Mouse (Mus musculus) spleen, adult 2 months (tissue): ENCODE data around the gene Vps54. TPM values are rescaled to one million over a fixed set of nuclear protein-coding genes. Genes with fewer than 3 reads are reported as not detected.

Source experiments
- DNase-seq, 2 experiments: peaks; one replicate each; pipeline versions ENCODE4 v3.0.0 to v3.0.0-alpha.2; 2012 to 2021; ENCODE audit warnings: low spot score in 2 of 2, low read depth in 1 of 2
- H3K27ac ChIP-seq: fragments of 200-500 bp; 2 replicates; pipeline ENCODE4 v1.5.1; 2012; ENCODE audit warnings: low read length, inconsistent platforms; ENCODE audit not compliant: insufficient read depth
- H3K27me3 ChIP-seq: fragments of 200-500 bp; 2 replicates; pipeline ENCODE4 v1.6.1; 2012; ENCODE audit warnings: mild to moderate bottlenecking, moderate library complexity, low read length, inconsistent platforms; ENCODE audit not compliant: control insufficient read depth, insufficient read depth
- H3K36me3 ChIP-seq: fragments of 200-500 bp; 2 replicates; pipeline ENCODE4 v1.6.1; 2012; ENCODE audit warnings: mild to moderate bottlenecking, low read length, inconsistent platforms; ENCODE audit not compliant: control insufficient read depth, insufficient read depth
- H3K4me1 ChIP-seq: fragments of 200-500 bp; 2 replicates; pipeline ENCODE4 v1.6.1; 2011; ENCODE audit warnings: inconsistent platforms; ENCODE audit not compliant: control insufficient read depth, insufficient read depth, insufficient read length
- H3K4me3 ChIP-seq: fragments of 200-500 bp; 2 replicates; pipeline ENCODE4 v1.5.1; 2011; ENCODE audit warnings: mild to moderate bottlenecking, inconsistent platforms; ENCODE audit not compliant: insufficient read depth, insufficient read length; ENCODE audit errors: extremely low read depth
- CTCF ChIP-seq: fragments of 200-500 bp; IDR thresholded peaks from 2 replicates; pipeline ENCODE4 v1.5.1; 2011; ENCODE audit warnings: mild to moderate bottlenecking, inconsistent platforms; ENCODE audit not compliant: insufficient read depth, insufficient read length, insufficient replicate concordance; ENCODE audit errors: extremely low read depth
- POLR2A ChIP-seq: fragments of 200-500 bp; IDR thresholded peaks from 2 replicates; pipeline ENCODE4 v1.6.1; 2011; ENCODE audit warnings: low read depth, low read length, inconsistent platforms
- WGBS: fragments of 180-500 bp; shearing (Covaris S2); methylation state at CpG from one replicate; pipeline ENCODE4 v1.1.7; 2018; 5-methylcytosine and 5-hydroxymethylcytosine counted together
- polyA plus RNA-seq: library from polyadenylated mRNA; depleted of rRNA; stranded (reverse); fragments of >200 nt; gene quantifications from 2 replicates; pipeline ENCODE4 v1.2.3, GENCODE M21; 2012

Gene Vps54
- polyA plus RNA-seq, 1 experiment: 7.0 TPM

GRCm38 (mm10) chr11:21309516-21309915 is 70.4 kb downstream of the Vps54 start:
- Histone ChIP-seq H3K36me3 (peaks cover 23% of the 10 kb centered on the region), H3K27ac (no peak overlapping the region), H3K4me1 (no peaks in the 10 kb centered on the region; the same call in 1 of the 2 replicates), H3K4me3 (no peak overlapping the region), H3K27me3 (no peaks in the 10 kb centered on the region)
- no peak for TF ChIP-seq POLR2A
- no peak for TF ChIP-seq CTCF
- WGBS: 93% methylated on average over 6 of the region's 6 CpGs
- DNase-seq: no peak

- Histone ChIP-seq H3K4me3 (no peak overlapping the region), H3K4me1 (no peaks in the 10 kb centered on the region; the same call in 1 of the 2 replicates), H3K36me3 (peaks cover 17% of the 10 kb centered on the region; the same call in 1 of the 2 replicates), H3K27me3 (no peaks in the 10 kb centered on the region), H3K27ac (no peak overlapping the region)
- WGBS: 75% methylated on average over 9 of the region's 9 CpGs
- DNase-seq: no peak
- TF ChIP-seq POLR2A (no peak), CTCF (no peak)
These were observed 75.0 kb downstream of the Vps54 start for GRCm38 (mm10) chr11:21313922-21314657.

DNA sequence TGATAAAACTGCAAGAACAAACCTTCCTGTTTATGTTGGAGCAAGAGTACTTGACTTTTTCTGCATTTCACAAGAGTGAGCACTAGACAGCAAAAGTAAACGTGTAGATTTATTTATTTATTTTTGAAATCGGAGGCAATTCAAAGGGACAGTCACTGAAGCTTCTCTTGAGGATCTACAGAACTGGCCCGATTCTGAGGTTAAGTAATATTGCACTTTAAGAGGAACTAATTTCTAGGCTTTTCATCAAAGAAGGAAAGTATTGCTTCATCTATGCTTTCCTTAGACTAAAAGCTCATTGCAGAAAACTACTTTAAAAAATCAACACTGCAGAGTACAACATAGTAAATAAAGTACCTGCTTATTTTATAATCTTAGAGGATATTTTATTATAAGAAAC is 82.5 kb downstream of the Vps54 start:
- TF ChIP-seq CTCF (no peak), POLR2A (no peak)
- Histone ChIP-seq H3K27me3 (no peaks in the 10 kb centered on the region), H3K36me3 (peaks cover 8% of the 10 kb centered on the region), H3K4me3 (no peak overlapping the region), H3K4me1 (no peaks in the 10 kb centered on the region), H3K27ac (no peak overlapping the region)
- DNase-seq: no peak
- WGBS: 73% methylated on average over 3 of the region's 3 CpGs

DNA sequence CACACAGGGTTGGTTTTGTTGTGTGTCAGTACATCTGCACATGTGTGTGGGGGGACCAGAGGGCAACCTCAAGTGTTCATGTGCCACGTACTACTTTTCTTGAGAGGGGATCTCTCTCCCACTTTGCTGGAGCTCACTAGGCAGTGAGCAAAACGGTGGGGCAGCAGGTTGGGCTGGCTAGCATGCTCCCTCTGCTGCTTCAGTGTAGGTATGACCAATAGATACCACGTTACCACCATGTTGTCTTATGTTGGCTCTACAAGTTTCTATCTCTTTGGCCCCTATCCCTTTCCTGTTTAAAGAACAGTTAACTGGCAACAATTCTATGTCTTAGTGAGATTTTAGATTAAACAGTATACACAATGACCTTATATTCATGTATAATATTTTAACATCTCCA is 83.3 kb downstream of the Vps54 start:
- no peak for DNase-seq
- H3K4me1 ChIP-seq: no peaks in the 10 kb centered on the region
- H3K4me3 ChIP-seq: no peak overlapping the region
- WGBS: 87% methylated on average over 3 of the region's 3 CpGs
- peaks cover 7% of the 10 kb centered on the region for H3K36me3 ChIP-seq
- H3K27me3 ChIP-seq: no peaks in the 10 kb centered on the region
- no peak overlapping the region for H3K27ac ChIP-seq
- no peak for TF ChIP-seq POLR2A
- TF ChIP-seq CTCF: no peak

DNA sequence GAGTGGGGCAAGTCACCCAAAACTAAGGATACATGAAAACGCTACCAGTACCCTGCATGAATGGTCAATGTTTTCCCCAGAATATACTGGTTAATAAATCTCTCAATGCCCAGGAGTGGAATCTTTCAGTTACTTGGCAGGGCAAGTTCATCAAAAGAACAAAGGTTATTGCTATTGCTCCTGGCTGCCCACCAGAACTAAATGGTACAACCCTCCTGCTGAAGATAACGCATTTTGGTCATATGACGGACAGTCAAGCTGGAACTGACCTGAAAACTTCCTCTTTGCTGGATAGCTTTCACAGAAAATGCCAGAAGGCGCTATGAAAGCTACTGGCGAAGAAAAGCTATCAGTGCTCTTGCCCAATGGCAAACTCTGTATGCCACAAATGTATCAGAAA is 86.7 kb downstream of the Vps54 start:
- Histone ChIP-seq H3K4me1 (no peaks in the 10 kb centered on the region), H3K27me3 (no peaks in the 10 kb centered on the region), H3K27ac (no peak overlapping the region), H3K36me3 (peaks cover 9% of the 10 kb centered on the region; the same call in 1 of the 2 replicates), H3K4me3 (no peak overlapping the region)
- TF ChIP-seq POLR2A: no peak
- TF ChIP-seq CTCF: no peak
- WGBS: 96% methylated on average over 5 of the region's 5 CpGs
- no peak for DNase-seq

- 97% methylated on average over 2 of the region's 2 CpGs for WGBS
- H3K4me1 ChIP-seq: no peaks in the 10 kb centered on the region
- peaks cover 7% of the 10 kb centered on the region; the same call in 1 of the 2 replicates for H3K36me3 ChIP-seq
- H3K4me3 ChIP-seq: no peak overlapping the region
- no peaks in the 10 kb centered on the region for H3K27me3 ChIP-seq
- no peak overlapping the region for H3K27ac ChIP-seq
- TF ChIP-seq POLR2A (no peak), CTCF (no peak)
- DNase-seq: no peak
These were observed 87.7 kb downstream of the Vps54 start for GRCm38 (mm10) chr11:21326770-21327169.

- TF ChIP-seq CTCF (no peak), POLR2A (no peak)
- Histone ChIP-seq H3K36me3 (peaks cover 7% of the 10 kb centered on the region; the same call in 1 of the 2 replicates), H3K27ac (no peak overlapping the region), H3K4me1 (no peaks in the 10 kb centered on the region), H3K27me3 (no peaks in the 10 kb centered on the region), H3K4me3 (no peak overlapping the region)
- 94% methylated on average over 5 of the region's 5 CpGs for WGBS
- no peak for DNase-seq
These were observed 88.4 kb downstream of the Vps54 start for GRCm38 (mm10) chr11:21327486-21327885.
